Comparison of ENCODE assay signal across 26 mouse cellular contexts in genomic region chr3:81379362-81379761, GRCm38 (mm10).
"Had no signal": no experiment of that assay in that cellular context is flagged by ENCODE, and none has a peak within 500 bp of the region (broad histone marks: within the 10 kb centered on the region; RNA-seq: fewer than 3 reads in every experiment).

No protein-coding gene starts in this region.

- H3K36me3 ChIP-seq: heart, embryonic 10.5 days; heart, embryonic 12.5 days; hindbrain, embryonic 10.5 days; hindbrain, embryonic 12.5 days; intestine, embryonic 15.5 days; limb, embryonic 10.5 days; limb, embryonic 12.5 days; liver, embryonic 13.5 days; liver, embryonic 15.5 days had no signal

- H3K27ac ChIP-seq: gastrocnemius, adult 2 months; heart, embryonic 10.5 days; hindbrain, embryonic 10.5 days; hindbrain, embryonic 12.5 days; hindbrain, embryonic 14.5 days; intestine, embryonic 15.5 days; layer of hippocampus, adult 2 months; left cerebral cortex, adult 2 months; limb, embryonic 10.5 days; limb, embryonic 12.5 days; liver, embryonic 13.5 days; liver, embryonic 15.5 days had no signal

- H3K9me3 ChIP-seq: heart, embryonic 10.5 days; heart, embryonic 12.5 days; hindbrain, embryonic 10.5 days; hindbrain, embryonic 12.5 days; intestine, embryonic 15.5 days; limb, embryonic 10.5 days; limb, embryonic 12.5 days; liver, embryonic 13.5 days; liver, embryonic 15.5 days had no signal

- H3K9ac ChIP-seq: heart, embryonic 12.5 days; hindbrain, embryonic 12.5 days; hindbrain, embryonic 14.5 days; intestine, embryonic 15.5 days; limb, embryonic 12.5 days; liver, embryonic 13.5 days; liver, embryonic 15.5 days had no signal

- H3K27me3 ChIP-seq: heart, embryonic 12.5 days; hindbrain, embryonic 12.5 days; intestine, embryonic 15.5 days; limb, embryonic 12.5 days; liver, embryonic 13.5 days; liver, embryonic 15.5 days had no signal

- DNase-seq: gastrocnemius, adult 2 months; gastrocnemius, postnatal 10 days; gastrocnemius, postnatal 25 days; heart, adult 18-20 months; heart, postnatal 10 days; heart, postnatal 4 days; kidney, adult 18-20 months; kidney, postnatal 10 days; kidney, postnatal 4 days; liver; liver, embryonic 13.5 days had no signal

- H3K4me1 ChIP-seq: hindbrain, embryonic 10.5 days; hindbrain, embryonic 12.5 days; intestine, embryonic 15.5 days; liver, embryonic 13.5 days; liver, embryonic 15.5 days had no signal

- H3K4me3 ChIP-seq: gastrocnemius, adult 2 months; heart, embryonic 10.5 days; heart, embryonic 12.5 days; hindbrain, embryonic 10.5 days; hindbrain, embryonic 12.5 days; intestine, embryonic 15.5 days; layer of hippocampus, adult 2 months; left cerebral cortex, adult 2 months; limb, embryonic 10.5 days; limb, embryonic 12.5 days; liver, embryonic 13.5 days; liver, embryonic 15.5 days had no signal

- H3K4me2 ChIP-seq: heart, embryonic 12.5 days; hindbrain, embryonic 12.5 days; hindbrain, embryonic 14.5 days; intestine, embryonic 15.5 days; limb, embryonic 12.5 days; liver, embryonic 11.5 days; liver, embryonic 13.5 days; liver, embryonic 15.5 days had no signal

- ATAC-seq: hindbrain, embryonic 16.5 days; inflammation-experienced regulatory T-cells, adult 6 months; intestine, embryonic 15.5 days; intestine, postnatal 0 days had no signal
